Mouse (Mus musculus) ES-Bruce4 (cell line): ENCODE data around the gene Sigmar1.

Experiments used
- CTCF ChIP-seq: IDR thresholded peaks from one replicate; pipeline ENCODE4 v1.8.1; 2011; ENCODE audit warnings: low read depth, low read length
- EP300 ChIP-seq: IDR thresholded peaks from 2 replicates; pipeline ENCODE4 v1.6.1; 2011; ENCODE audit warnings: low read depth, low read length; ENCODE audit not compliant: insufficient read depth
- POLR2A ChIP-seq: IDR thresholded peaks from one replicate; pipeline ENCODE4 v1.8.1; 2011; ENCODE audit warnings: low read length; ENCODE audit not compliant: insufficient read depth

DNA sequence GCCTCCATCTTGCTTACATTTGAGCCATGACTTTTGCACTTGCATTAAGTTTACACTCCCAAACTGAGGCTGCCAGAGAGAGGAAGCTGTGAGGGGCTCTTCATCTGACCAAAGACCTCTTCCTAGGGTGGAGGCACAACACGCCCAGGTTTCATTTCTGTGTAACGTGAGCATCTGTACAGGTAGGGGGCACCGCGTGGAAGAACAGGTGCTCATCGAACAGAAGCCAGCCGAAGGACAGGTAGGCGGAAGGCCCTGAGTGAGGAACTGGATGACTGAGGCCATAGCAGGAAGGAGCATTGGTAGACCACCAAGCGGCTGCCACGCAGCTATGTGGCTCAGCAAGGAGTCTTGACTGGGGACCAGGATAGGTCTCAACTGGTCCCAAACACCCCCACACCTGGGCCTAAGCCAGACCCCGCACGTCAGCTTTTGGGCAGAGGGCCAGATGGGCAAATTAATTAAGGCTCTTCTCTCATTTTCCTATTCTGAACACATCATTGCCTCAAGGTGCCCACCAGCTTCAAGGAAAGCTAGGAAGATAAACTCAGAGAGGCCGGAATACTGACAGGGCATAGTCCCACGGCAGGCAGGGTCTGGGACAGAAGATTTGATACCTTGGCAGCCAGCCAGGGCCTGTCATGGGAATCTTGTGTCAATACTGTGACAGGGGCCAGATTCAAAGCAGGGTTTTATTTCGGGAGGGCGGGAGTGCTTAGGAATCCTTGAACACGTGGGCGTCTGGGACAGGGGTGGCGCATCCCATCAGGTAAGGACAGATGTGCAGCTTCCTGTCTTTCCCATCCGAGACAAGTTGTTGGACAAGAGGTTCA, 49.8 kb downstream of the Sigmar1 start:
- TF ChIP-seq CTCF (no peak), EP300 (no peak), POLR2A (no peak)
